Mouse (Mus musculus) spleen, postnatal 14 days (tissue): Measurements from ENCODE around the gene Acot11.
"Not testable (repeated sequence)": the region's sequence is repeated elsewhere in the genome, so short reads cannot be mapped to it uniquely, and the experiment has no call there.

Experiments used
- DNase-seq, 2 experiments: peaks; one replicate each; pipeline ENCODE4 v3.0.0; 2021 to 2022; ENCODE audit warnings: low spot score in 2 of 2

Acot11 gene

DNA sequence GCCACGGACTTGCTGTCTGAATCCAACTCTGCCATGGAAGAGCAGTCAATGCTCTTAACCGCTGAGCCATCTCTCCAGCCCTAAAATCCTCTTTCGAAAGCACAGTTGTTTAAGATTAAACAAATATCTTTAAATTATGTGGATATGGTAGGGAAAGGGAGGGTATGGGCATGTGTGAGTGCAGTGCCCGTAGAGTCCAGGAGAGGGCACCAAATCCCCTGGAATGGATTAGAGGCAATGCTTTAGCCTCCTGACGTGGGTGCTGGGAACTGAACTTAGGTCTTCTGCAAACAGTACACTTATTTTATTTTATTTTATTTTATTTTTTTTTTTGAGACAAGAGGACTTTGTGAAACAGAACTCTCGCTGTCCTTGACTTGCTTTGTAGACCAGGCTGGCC, 5.2 kb upstream of the Acot11 start:
- no peak for DNase-seq

DNA sequence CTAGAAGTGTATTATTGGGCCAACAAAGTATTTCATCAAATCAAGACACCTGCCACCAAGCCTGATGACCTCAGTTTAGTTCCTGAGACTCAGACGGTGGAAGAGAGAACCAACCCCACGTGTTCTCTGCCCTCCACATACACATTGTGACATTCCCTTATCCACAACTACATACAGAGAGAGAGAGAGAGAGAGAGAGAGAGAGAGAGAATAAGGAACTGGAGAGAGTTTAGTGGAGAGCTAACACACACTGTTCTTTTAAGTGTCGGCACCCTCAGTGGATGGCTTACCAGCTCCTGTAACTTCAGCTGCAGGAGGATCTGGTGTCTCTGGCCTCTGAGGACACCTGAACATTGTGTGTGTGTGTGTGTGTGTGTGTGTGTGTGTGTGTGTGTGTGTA, 2.5 kb upstream of the Acot11 start:
- DNase-seq = no peak

DNA sequence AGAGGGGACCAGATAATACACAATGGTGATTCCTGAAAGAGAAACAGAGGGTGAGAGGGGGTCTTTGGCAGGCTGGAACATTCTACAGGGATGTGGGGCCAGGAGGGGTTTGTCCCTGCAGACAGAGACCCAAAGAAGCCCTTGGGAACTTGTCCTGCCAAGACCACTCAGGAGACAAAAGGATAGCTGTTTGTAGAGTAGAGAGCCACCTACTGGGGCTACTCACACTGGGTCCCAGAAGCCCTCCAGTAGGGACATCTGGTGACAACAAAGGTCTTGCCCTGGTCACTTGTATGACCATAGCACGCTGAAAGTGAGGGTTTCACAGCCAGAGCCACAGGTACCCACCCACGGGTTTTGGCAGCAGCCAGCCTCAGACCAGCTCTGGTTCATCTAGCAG, 1.1 kb upstream of the Acot11 start:
- no peak for DNase-seq

DNA sequence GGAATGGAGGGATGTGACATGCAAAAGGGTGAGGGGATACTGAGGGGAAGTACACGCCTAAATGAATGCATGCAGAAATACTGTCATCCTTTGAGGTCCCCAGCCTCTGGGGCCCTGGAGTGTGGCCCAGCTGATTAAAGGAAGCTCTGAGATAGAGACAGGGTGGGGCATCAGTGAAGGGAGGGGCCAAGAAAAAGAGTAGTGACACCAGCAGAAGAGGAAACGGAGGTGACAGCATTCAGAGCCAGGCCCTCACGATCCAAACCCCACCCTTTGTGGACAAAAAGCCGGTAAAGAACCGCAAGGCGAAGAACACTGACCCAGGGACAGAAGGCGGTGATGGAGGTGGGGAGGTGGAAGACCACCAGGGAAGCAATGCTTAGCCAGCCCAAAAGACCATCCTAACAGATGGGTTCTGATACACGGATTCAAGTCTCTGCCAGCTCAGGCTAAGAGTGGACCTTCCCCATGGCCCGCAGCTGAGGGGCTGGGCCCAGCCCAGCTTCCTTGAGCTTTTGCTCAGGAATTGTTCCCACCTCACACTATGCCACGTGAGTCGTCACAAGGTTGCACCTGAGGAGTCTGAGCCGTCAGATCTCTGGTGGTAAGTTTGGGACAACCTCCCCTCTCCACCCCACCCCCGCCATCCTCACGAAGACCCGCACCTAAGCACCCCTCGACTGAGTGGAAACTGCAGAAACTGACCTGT, 443 bp downstream of the Acot11 start:
- peak; percentile 25 to 56 for DNase-seq

DNA sequence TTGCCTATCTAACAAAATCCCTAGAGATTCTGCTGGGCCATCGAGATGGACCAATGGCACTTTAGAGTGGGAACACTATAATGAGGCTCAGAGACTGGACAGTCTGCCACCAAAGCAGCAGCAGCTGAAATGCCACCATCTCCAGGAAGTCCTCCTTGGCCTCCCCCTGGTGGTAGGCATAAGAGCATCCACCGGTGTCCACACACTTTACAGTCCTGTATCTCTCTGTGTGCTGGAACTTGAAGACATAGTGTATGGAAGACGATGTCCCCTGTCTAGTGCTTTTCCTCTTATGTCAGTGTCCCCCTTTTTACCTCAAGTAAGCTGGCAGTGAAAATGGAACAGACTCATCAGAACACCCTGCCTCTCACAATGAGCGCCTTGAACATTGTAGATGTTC, 1.0 kb downstream of the Acot11 start:
- DNase-seq = peak in 1 of 2 experiments; percentile 19

DNA sequence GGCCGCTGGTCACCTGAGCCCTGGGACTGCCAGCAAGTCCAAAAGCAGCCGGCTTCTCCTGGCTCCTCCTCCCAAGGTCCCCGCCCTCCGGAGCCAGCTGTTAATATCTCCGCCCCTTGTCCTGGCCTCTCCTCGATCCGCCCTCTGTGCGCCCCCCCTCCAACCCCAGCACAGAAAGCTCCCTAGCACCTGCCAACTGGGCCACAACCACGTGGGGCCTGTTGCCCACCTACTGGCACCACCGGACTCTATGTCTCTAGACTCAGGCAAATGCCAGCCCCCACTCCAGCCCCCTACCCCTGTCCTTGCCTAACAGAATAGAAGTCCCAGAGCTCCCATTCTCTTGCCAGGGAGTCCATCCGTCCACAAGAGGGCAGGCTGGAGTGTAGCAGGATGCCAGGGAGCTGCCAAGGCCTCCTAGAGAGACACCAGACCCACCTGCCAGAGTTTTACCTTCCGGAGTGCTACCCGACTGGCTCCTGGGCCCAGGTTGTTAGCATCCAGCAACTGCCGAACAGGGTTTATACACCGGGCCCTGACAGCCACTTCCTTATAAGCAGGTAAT, 4.9 kb downstream of the Acot11 start:
- DNase-seq = peak in 1 of 2 experiments; percentile 49

DNA sequence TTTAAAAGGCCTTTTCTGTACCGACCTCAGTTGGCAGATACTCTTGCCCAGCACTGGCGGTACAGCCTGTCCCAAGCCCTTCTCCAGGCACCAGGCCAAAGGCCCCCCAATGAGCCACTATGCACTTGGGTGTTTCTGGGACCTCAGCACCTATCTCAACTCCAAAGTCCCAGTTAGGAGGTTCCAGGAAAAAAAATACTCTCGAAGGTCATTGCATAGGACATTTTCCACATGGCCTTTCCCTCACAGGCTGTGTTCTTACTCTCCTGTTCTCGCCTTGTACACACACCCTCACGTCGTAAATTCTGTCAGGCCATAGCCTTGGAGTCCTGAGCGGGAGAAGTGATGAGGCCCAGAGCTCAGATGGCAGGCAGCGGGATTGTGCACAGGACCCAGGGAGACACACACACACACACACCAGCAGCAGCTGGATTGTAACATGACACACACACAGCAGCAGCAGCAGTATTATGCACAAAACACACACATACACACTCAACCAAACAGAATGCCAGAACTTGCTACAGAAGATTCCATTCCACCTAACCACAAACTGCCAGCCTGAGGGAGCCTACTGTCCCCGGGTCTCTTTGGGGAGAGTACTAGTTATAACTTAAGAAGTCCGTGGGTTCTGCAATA, 5.8 kb downstream of the Acot11 start:
- DNase-seq = no peak

DNA sequence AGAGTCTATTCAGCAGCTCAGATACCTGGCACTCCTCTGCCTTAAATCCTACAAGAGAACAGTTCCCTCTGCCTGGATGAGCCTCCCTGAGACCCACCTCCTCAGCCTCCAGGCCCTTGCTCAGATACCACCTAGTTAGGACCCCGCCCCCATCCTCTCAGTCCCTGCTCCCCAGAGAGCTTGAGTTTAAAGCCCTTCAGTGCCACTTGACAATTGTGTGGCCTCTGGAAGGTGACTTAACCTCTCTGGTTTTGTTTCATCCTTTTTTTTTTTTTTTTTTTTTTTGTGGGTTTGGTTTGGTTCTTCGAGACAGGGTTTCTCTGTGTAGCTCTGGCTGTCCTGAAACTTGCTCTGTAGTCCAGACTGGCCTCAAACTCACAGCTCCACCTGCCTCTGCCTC, 9.5 kb downstream of the Acot11 start:
- DNase-seq = no peak

DNA sequence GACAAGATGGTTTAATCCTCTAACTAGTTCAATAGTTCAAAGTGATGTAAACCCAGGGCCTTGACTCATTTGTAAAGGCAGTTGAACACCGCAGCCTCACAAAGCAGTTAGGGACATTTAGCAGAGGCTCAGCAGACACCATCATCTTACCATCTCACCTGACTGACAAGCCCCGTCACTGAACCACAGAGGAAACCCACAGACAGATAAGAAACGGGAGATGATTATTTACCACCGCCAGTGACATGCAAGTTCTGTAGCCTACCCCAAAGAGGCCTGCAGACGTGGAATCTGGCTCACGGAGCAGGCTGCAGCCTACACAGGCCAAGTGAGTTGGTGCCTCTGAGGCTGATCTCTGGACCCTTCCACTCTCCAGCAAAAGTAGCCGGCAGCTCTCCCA, 10.6 kb downstream of the Acot11 start:
- no peak for DNase-seq

DNA sequence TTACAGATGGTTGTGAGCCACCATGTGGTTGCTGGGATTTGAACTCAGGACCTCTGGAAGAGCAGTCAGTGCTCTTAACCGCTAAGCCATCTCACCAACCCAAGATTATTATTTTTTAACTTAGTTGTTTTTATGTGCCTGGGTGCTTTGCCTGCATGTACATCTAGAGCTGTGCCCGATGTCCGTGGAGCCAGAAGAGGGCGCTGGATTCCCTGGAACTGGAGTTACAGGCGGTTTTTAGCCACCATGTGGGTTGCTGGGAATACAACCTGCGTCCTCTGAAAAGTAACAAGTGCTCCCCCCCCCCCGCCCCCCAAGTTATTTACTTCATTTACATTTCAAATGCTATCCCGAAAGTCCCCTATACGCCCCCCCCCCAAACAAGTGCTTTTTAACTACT, 11.0 kb downstream of the Acot11 start:
- not testable (repeated sequence) for DNase-seq

DNA sequence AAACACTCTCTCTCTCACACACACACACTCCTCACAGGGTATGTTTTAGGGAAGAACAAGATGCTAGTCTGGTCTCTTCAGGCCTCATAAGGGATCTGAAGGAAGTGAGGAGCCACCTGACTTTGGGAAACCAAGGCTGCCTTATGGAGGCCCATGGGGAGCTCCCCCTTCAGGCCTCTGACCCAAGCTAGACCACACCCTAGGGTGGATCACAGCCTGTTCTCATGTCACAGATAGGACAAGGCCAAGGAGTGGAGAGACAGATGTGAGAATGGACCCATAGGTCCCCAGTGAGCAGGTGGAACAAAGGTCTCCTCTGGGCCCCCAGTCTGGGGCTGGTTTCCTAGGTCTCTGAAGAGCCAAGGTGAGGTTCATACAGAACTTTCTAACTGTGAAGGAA, 12.5 kb downstream of the Acot11 start:
- no peak for DNase-seq

DNA sequence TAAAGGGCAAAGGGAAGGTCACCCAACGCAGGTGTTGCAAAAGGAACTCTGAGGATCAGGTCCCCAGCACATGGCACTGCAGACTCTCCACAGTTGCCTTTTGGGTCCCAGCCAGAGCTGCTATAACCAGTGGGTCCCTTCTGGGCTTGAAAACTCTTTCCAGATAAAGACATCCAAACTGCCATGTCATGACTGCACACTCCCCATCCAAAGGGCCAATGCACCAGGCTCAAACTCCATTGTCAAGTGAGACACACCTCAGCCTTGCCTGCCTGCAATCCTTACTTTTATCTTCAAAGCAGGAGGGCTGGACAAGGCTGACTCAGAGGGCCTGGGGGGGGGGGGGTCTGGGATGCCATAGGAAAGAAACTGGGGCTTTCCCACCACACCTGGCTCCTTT, 13.9 kb downstream of the Acot11 start:
- DNase-seq = no peak

DNA sequence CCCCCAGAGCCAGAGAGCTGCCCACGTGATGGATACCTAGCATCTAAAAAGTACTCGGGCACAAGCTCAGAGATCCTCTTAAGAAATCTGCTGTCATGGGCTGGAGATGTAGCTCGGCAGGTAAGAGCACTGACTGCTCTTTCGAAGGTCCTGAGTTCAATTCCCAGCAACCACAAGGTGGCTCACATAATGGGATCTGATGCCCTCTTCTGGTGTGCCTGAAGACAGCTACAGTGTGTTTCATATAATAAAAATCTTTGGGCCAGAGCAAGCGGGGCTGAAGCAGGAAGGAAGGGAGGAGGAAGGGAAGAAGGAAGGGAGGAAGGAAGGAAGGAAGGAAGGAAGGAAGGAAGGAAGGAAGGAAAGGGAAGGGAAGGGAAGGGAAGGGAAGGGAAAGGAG, 14.6 kb downstream of the Acot11 start:
- DNase-seq = not testable (repeated sequence)

DNA sequence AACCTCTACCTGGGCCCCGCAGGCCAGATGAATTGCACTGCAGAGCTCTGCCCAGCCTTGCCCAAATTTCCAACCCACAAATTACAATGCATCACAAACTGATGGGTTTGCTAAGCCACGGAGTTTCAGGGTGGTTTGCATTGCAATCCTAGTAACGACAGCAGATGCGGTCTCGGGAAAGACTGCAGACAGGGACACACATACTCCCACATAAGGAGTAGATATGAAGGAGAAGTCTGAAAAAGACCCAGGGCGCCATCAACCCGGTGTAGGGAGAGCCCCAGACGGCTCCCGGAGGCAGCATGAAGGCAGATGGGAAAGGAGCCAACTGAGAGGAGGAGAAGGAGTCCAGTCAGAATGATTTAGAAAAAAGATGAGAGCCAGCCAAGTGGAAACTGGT, 15.1 kb downstream of the Acot11 start:
- DNase-seq = no peak

DNA sequence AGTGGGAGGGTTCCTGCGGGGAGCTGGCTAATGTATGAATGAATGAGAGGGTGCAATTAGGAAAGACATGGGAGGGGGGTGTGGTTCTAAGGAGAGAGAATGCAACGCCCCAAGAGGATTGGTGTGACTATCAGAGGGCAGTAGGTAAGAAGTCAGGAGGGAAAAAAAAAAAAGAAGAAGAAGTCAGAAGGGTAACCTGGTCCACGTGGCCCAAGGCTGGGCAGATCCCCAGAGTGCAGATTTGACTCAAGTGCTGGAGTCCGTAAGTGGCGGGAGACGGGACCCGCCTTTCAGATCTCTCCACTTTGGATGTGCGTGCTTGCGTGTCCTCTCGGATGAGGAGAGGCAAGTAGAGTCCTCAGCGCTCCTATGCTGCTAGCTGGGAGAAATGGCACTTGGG, 16.2 kb downstream of the Acot11 start:
- DNase-seq = no peak

DNA sequence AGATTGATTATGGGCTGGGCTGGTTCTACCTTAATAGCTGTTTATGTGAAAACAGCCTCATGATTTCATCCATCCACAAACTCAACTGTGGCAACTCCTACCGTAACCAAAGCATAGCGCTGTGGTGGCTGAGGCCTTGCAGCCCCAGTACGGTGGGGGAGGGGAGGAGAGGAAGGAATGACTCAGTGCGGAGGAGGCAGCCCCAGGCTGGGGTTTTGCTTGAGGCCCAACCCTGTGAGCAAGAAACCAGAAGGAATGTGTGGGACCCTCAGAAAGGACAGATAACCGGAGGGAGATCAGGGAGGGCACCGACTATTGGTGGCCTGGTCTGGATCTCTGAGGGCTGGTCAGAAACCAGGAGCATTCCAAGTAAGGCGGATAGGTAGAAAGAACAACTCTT, 17.0 kb downstream of the Acot11 start:
- DNase-seq = no peak

DNA sequence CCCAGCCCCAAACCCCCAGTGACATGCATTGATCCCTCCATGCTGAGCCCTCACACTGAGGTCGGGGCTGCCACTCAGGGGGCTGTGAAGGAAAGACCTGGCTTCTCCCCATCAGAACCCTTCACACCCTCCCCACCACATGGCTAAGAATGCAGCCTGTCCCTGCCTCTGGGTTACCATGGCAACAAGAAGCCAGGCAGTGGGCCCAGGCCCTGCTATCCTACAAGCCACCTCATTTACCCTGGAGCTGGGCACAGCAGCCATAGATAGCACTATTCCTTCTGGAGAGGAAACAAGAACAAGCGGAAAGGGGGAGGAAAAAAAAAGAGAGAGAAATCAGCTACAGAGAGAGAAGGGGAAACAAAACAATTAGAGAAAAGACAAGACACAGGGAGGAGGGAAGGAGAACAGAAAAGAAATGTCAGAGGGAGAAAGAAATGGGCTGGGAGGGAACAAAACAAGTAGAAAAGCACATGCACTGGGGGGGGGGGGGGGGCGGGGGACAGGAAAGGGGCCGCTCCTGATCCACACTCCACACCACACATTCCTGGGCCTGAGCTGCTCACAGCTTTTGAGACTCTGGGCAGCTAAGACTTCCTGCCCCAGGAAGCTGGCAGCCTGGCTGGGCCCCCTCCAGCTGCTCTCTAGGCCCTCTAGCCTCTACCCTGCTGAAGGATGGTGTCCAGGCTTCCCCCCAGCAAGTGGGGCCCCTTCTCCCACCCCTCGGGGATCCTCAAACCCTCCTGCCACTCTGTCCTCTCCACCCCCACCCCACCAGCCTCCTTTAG, 18.9 kb downstream of the Acot11 start:
- DNase-seq = no peak

DNA sequence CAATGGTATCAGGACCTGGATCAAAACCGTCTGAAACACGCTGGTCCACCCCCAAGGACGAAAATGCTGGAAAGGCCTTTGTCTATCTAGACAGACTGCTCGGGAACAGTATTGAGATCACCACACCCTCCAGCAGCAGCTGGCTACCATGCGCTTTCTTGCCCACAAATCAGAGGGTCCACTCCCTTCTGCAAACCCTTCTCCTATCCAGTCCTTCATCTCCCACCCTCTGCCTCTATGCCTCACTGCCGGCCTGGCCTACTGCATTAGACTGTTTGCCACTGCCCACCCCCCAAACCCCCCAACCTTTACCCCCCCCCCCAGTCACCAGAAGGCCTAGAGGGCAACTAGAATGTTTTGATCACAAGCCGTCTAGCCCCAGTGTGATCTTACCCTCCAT, 19.5 kb downstream of the Acot11 start:
- no peak for DNase-seq

DNA sequence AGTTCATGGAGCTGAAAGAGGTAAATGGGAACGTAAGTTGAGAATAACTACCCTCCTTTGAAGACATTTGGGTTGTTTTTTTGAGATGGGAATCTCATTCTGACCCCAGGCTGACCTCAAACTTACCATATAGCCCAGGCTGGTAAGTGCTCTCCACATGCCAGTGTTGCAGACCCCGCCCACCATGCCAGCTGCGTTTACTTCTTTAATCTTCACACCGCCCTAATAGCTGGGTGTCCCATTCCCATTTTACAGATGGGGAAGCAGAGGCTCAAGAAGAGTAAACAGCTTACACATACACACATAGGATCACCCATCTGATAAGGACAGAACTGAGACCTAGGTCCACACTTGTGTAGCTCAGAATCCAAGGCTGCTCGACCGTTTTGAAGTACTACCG, 20.0 kb downstream of the Acot11 start:
- DNase-seq = no peak

DNA sequence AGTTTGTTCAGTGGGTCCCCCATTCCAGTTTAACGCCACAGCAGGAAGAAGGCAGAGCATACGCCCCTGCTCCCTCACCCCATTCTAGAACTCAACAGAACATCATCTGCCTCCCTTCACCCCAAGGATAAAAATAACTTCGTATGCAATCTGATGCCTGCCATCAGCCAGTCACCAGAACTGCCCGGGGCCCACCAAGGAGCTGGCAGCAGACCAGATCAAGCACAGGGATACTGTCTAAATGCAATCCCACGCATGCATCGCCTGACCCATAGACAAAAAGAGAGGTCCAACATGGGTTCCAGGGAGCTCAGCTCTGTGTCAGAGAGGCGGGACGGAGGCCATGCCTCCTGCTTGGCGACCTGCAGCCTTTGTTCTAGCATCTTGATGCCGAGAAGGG, 21.7 kb downstream of the Acot11 start:
- DNase-seq = no peak

DNA sequence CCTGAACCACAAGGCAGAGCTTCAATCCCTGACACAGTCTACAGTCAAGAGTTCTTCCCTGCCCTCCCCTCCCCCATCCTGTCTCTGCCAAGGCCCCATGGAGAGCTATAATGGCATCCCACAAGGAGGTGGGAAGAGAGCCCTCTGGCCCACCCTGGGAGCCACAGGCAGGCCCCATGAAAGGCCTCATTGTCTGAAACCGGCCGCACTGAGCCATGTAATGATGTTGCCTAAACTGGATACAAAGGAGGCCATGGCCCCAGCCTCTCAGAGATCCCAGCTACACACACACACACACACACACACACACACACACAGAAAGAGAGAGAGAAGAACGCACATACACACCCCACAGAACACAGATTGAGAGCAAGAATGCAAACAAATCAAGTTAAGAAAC, 24.8 kb downstream of the Acot11 start:
- no peak for DNase-seq

DNA sequence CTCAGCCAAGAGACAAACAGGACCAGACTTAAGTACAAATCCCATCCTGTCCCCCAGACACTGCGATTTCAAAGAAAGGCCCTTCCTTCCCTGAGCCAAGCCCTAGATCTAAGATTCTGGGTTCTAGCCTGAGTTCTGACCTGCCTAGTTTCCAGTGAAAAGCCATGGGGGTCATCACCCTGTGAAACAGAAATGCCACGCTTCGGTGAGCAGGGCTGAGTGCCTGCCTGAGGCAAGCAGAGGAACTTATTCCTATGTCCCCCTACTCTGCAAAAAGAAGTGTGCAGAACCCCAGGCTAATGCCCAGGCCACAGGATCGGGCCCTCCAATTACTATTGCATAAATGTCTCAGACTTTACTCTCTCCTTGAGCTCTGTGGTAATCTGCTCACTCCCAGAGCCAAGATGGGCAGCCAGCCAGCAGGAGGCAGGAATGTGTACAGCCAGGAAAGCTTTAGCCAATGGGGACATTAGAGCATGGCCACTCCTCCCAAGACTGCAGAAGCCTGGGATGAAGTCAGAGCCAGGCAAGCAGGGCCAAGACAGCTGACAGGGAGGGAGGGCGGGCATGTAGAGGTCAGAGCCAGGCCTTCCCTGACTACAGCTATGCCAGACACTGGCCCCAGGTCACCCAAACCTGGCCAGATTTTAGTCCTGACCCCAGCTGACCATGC, 26.5 kb downstream of the Acot11 start:
- DNase-seq = no peak
